Mouse (Mus musculus): ENCODE measurements around the gene Hoxa2. TPM values are rescaled to one million over a fixed set of nuclear protein-coding genes. Genes with fewer than 3 reads are reported as not detected.

Hoxa2 gene
- total and polyA plus RNA-seq, 3 experiments, result not detected

DNA sequence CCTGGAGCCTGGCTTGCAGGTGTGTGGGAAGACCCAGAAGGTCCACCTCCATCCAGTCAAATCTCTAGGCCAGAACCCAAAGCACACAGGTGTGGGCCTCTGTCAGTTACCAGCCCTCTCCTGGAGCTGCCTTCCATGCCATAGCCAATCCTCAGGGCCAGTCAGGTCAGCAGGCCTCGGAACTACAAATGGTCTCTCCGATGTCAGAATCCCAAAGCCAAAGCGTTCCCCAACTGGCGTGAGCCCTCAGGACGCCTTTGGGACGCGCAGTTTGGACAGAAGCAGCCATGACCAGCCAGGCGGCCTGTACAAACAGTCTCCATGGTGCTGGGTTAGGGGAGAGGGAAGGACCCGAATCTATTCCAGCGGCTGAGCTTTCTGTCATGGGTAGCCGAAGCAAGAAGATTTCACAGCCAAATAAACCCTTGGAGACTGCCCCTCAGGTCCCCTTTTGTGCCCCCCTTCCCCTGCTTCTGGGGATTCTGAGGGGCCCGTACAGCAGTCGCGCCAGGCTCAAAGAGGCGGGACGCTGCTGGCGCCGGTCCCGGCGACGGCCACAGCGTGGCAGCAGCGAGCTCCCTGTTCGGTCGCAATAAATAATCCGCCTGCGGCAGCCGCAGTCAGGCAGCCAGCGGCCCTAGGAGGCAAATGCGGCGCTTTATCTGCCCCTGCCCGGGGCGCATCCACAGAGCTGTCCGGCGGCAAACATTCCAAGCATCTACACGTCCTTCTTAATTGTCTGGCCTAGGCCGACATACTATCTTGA lies 46.7 kb upstream of the Hoxa2 start:
- H3K4me1 ChIP-seq (ENCODE audit: control insufficient read depth in 1 of 2, insufficient read depth in 2 of 2, low read length in 2 of 2), result no peaks in the 10 kb centered on the region
- TF ChIP-seq MYB (IDR thresholded peaks at IDR 0.05; ENCODE audit: low read depth, low read length), result no peak
- no peak for TF ChIP-seq GABPA (IDR thresholded peaks at IDR 0.05; ENCODE audit: low read depth, low read length)
- TF ChIP-seq RAD21 (IDR thresholded peaks at IDR 0.05; ENCODE audit: low read depth, low read length), result no peak
- no peak for TF ChIP-seq POLR2AphosphoS2 (IDR thresholded peaks at IDR 0.05; ENCODE audit: low read length)
- no peak for TF ChIP-seq MAZ (IDR thresholded peaks at IDR 0.05; ENCODE audit: low read depth, low read length)
- TF ChIP-seq MYC (IDR thresholded peaks at IDR 0.05; ENCODE audit: low read depth, low read length), result no peak
- TF ChIP-seq SMC3 (IDR thresholded peaks at IDR 0.05; ENCODE audit: low read depth, low read length), result no peak
- TF ChIP-seq POLR2A (IDR thresholded peaks at IDR 0.05; ENCODE audit: control insufficient read depth in 1 of 2, insufficient read depth in 1 of 2, low read depth in 1 of 2, low read length in 2 of 2, poor library complexity in 1 of 2), result no peak
- no peak for TF ChIP-seq MAFK (IDR thresholded peaks at IDR 0.05; ENCODE audit: borderline replicate concordance, low read depth, low read length)
- TF ChIP-seq MAX (IDR thresholded peaks at IDR 0.05; ENCODE audit: low read length), result no peak
- no peak for TF ChIP-seq KAT2A (conservative IDR thresholded peaks at IDR 0.05; ENCODE audit: low read depth, low read length)
- no peak for TF ChIP-seq ZKSCAN1 (IDR thresholded peaks at IDR 0.05; ENCODE audit: low read depth, low read length)
- no peaks in the 10 kb centered on the region for H3K79me2 ChIP-seq (ENCODE audit: control insufficient read depth, insufficient read depth, low read length, poor library complexity)
- H3K27ac ChIP-seq (ENCODE audit: control insufficient read depth, low read depth, low read length), result no peak overlapping the region
- no peaks in the 10 kb centered on the region for H3K36me3 ChIP-seq (ENCODE audit: control insufficient read depth in 1 of 2, insufficient read depth in 2 of 2, low read length in 2 of 2)
- DNase-seq (ENCODE audit: low read depth, low spot score), result no peak
- H3K27me3 ChIP-seq (ENCODE audit: control insufficient read depth in 1 of 2, insufficient read depth in 2 of 2, low read length in 2 of 2), result no peaks in the 10 kb centered on the region
- no peaks in the 10 kb centered on the region for H3K9me3 ChIP-seq (replicated peaks; ENCODE audit: insufficient read depth, low read length)
- no peak overlapping the region for H3K4me3 ChIP-seq (ENCODE audit: control insufficient read depth in 1 of 2, insufficient read depth in 1 of 2, low read depth in 2 of 2, low read length in 2 of 2)
- no peak overlapping the region for H3K9ac ChIP-seq (ENCODE audit: control insufficient read depth, low read depth, low read length, poor library complexity, severe bottlenecking)

DNA sequence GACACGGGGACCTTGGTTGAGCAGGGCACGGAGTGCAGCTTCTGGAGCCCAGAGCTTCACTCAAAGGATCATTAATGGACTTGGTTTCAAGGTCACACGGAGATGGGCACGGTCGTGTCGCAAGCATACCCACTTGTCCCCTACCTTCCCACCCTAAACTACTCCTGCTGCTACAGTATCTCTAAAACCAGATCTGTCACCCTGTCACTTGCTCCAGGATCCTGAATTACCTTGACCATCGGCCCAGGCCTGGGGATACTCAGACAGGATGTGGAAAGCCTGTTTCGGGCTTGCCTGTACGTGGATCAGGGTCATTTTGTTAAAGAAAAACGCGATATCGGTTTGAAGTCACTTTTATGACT lies 45.0 kb upstream of the Hoxa2 start:
- Histone ChIP-seq H3K4me1 (ENCODE audit: control insufficient read depth in 1 of 2, insufficient read depth in 2 of 2, low read length in 2 of 2) (no peaks in the 10 kb centered on the region), H3K9me3 (replicated peaks; ENCODE audit: insufficient read depth, low read length) (no peaks in the 10 kb centered on the region), H3K4me3 (ENCODE audit: control insufficient read depth in 1 of 2, insufficient read depth in 1 of 2, low read depth in 2 of 2, low read length in 2 of 2) (no peak overlapping the region), H3K9ac (ENCODE audit: control insufficient read depth, low read depth, low read length, poor library complexity, severe bottlenecking) (no peak overlapping the region), H3K79me2 (ENCODE audit: control insufficient read depth, insufficient read depth, low read length, poor library complexity) (no peaks in the 10 kb centered on the region), H3K27me3 (ENCODE audit: control insufficient read depth in 1 of 2, insufficient read depth in 2 of 2, low read length in 2 of 2) (no peaks in the 10 kb centered on the region), H3K36me3 (ENCODE audit: control insufficient read depth in 1 of 2, insufficient read depth in 2 of 2, low read length in 2 of 2) (no peaks in the 10 kb centered on the region), H3K27ac (ENCODE audit: control insufficient read depth, low read depth, low read length) (no peak overlapping the region)
- DNase-seq (ENCODE audit: low read depth, low spot score), result no peak
- no peak for TF ChIP-seq USF2 (IDR thresholded peaks at IDR 0.05; ENCODE audit: borderline replicate concordance in 1 of 2, insufficient read depth in 1 of 2, low read depth in 1 of 2, low read length in 2 of 2)
- no peak for TF ChIP-seq MAZ (IDR thresholded peaks at IDR 0.05; ENCODE audit: low read depth, low read length)
- TF ChIP-seq ZKSCAN1 (IDR thresholded peaks at IDR 0.05; ENCODE audit: low read depth, low read length), result no peak
- TF ChIP-seq POLR2AphosphoS5 (IDR thresholded peaks at IDR 0.05; ENCODE audit: borderline replicate concordance, low read depth, low read length), result no peak
- no peak for TF ChIP-seq TBP (IDR thresholded peaks at IDR 0.05; ENCODE audit: low read depth, low read length)
- no peak for TF ChIP-seq ZNF384 (IDR thresholded peaks at IDR 0.05; ENCODE audit: low read depth, low read length)

All from MEL (cell line).